Mouse (Mus musculus) C2C12 (cell line): ENCODE data around the gene Sele.

Experiments
- CTCF ChIP-seq: IDR thresholded peaks from one replicate; pipeline ENCODE4 v1.5.1; 2011; ENCODE audit not compliant: control insufficient read depth, insufficient read depth, insufficient read length
- MAX ChIP-seq: IDR thresholded peaks from one replicate; pipeline ENCODE4 v1.6.1; 2011; ENCODE audit warnings: mild to moderate bottlenecking, control low read depth
- MYOD1 ChIP-seq: IDR thresholded peaks from one replicate; pipeline ENCODE4 v1.6.1; 2011; ENCODE audit warnings: low read depth; ENCODE audit not compliant: control insufficient read depth, insufficient read length
- MYOG ChIP-seq: IDR thresholded peaks from one replicate; pipeline ENCODE4 v1.6.1; 2011; ENCODE audit not compliant: control insufficient read depth, insufficient read length; ENCODE audit errors: extremely low read depth
- USF1 ChIP-seq: IDR thresholded peaks from one replicate; pipeline ENCODE4 v1.6.1; 2011; ENCODE audit warnings: low read depth, mild to moderate bottlenecking, control low read depth, moderate library complexity

DNA sequence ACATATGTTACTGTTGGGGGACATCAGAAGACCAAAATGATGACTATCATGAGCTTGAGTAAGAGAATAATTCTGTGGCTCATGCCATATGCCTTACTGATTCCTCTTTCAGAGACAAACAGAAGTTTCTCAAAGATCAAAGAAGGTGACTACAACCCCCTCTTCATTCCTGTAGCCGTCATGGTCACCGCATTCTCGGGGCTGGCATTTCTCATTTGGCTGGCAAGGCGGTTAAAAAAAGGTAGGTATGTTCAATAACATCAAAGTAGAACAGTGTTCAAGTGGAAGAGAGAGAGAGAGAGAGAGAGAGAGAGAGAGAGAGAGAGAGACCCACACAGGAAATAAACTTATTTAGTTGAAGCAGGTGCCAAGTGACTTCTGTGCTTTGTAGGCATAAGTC is 24.0 kb downstream of the Sele start:
- no peak for TF ChIP-seq CTCF
- TF ChIP-seq USF1, result no peak
- no peak for TF ChIP-seq MAX
- no peak for TF ChIP-seq MYOD1
- TF ChIP-seq MYOG, result no peak
